Mouse (Mus musculus): ENCODE data around the gene Cdc45.
"Not testable (repeated sequence)": the region's sequence is repeated elsewhere in the genome, so short reads cannot be mapped to it uniquely, and the experiment has no call there.

DNA sequence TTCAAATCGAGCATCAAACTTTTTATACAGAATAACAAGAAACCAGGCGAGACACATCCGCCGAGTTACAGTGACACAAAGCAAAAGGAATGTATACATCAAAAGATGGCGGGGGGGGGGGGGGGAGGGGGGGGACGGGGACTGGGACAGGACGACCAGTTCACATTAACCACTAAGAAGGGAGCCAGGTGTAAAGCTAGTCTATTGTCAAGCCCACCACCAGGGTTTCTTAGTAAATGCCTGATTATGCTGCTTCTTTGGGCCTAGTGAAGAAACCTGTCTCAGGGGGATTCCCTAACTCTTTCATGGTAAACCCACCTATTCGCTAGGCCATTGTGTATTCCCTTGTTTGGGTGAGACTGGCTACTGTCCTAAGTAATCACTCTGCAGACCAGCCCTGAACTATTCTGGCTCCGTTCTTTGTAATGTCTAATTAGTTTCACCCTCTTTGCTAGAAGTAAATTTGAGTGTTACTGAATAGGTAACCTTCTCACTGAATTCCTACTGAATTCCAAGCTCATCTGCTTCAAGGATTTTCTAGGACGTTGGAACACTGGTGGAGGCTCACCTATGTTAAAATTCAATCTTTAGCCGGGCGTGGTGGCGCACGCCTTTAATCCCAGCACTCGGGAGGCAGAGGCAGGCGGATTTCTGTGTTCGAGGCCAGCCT lies 37.9 kb upstream of the Cdc45 start:
- TF ChIP-seq CTCF, EP300 (IDR thresholded peaks at IDR 0.05; ENCODE audit: low read depth): not testable (repeated sequence)

All from liver, postnatal 0 days (tissue).